Mouse (Mus musculus) intestine, postnatal 0 days (tissue): ENCODE results near the gene Lrrc61. TPM values are rescaled to one million over a fixed set of nuclear protein-coding genes. Genes with fewer than 3 reads are reported as not detected.
A peak's percentile ranks its signal among the peaks of the same experiment; 100 is the strongest.

ENCODE experiments used
- ATAC-seq: fragments of 200-750 bp; cut with Nextera tagmentation; 2 replicates; pipeline ENCODE4 v1.8.0; 2017; ENCODE audit warnings: mild to moderate bottlenecking, moderate TSS enrichment, moderate library complexity
- H3K27ac ChIP-seq: fragments of 300-500 bp; sonication (generic); 2 replicates; pipeline ENCODE4 v1.5.1; 2014; ENCODE audit warnings: mild to moderate bottlenecking, low read depth, low read length, moderate library complexity
- H3K27me3 ChIP-seq: fragments of 300-500 bp; sonication (generic); replicated peaks from 2 replicates; pipeline ENCODE4 v1.6.1; 2014; ENCODE audit warnings: low read length, mixed read lengths; ENCODE audit not compliant: control insufficient read depth, insufficient read depth
- H3K36me3 ChIP-seq: fragments of 300-500 bp; sonication (generic); 2 replicates; pipeline ENCODE4 v1.6.1; 2014; ENCODE audit warnings: mild to moderate bottlenecking, moderate library complexity; ENCODE audit not compliant: control insufficient read depth, insufficient read depth
- H3K4me1 ChIP-seq: fragments of 300-500 bp; sonication (generic); replicated peaks from 2 replicates; pipeline ENCODE4 v1.6.1; 2014; ENCODE audit warnings: antibody characterized with exemption, low read length, mixed read lengths; ENCODE audit not compliant: control insufficient read depth, insufficient read depth
- H3K4me2 ChIP-seq: fragments of 300-500 bp; sonication (generic); replicated peaks from 2 replicates; pipeline ENCODE4 v1.6.1; 2014; ENCODE audit warnings: low read depth, mild to moderate bottlenecking, moderate library complexity
- H3K4me3 ChIP-seq: fragments of 300-500 bp; sonication (generic); 2 replicates; pipeline ENCODE4 v1.5.1; 2014; ENCODE audit warnings: low read depth, low read length
- H3K9ac ChIP-seq: fragments of 300-500 bp; sonication (generic); 2 replicates; pipeline ENCODE4 v1.6.1; 2014; ENCODE audit warnings: mild to moderate bottlenecking, low read depth, low read length
- H3K9me3 ChIP-seq: fragments of 300-500 bp; sonication (generic); 2 replicates; pipeline ENCODE4 v1.6.1; 2016; ENCODE audit warnings: mixed run types; ENCODE audit not compliant: control insufficient read depth
- CTCF ChIP-seq: sonication (generic); IDR thresholded peaks from 2 replicates; pipeline ENCODE4 v1.5.1; 2016; ENCODE audit warnings: low read depth, mild to moderate bottlenecking, control low read depth, antibody characterized with exemption, moderate library complexity
- WGBS: fragments of 180-500 bp; shearing (Covaris S2); extraction: QIAGEN DNeasy Blood & Tissue Kit; methylation state at CpG from one replicate; pipeline ENCODE4 v1.1.7; 2014; 5-methylcytosine and 5-hydroxymethylcytosine counted together
- polyA plus RNA-seq: library from polyadenylated mRNA; unstranded; fragments of >200 nt; fragmentation: Nextera tagmentation; extraction: Ambion mirVana; gene quantifications from 2 replicates; pipeline ENCODE4 v1.2.1, GENCODE M21; 2015

The Lrrc61 gene
- polyA plus RNA-seq, 1 experiment from 2014 or later, result 7.6 TPM

DNA sequence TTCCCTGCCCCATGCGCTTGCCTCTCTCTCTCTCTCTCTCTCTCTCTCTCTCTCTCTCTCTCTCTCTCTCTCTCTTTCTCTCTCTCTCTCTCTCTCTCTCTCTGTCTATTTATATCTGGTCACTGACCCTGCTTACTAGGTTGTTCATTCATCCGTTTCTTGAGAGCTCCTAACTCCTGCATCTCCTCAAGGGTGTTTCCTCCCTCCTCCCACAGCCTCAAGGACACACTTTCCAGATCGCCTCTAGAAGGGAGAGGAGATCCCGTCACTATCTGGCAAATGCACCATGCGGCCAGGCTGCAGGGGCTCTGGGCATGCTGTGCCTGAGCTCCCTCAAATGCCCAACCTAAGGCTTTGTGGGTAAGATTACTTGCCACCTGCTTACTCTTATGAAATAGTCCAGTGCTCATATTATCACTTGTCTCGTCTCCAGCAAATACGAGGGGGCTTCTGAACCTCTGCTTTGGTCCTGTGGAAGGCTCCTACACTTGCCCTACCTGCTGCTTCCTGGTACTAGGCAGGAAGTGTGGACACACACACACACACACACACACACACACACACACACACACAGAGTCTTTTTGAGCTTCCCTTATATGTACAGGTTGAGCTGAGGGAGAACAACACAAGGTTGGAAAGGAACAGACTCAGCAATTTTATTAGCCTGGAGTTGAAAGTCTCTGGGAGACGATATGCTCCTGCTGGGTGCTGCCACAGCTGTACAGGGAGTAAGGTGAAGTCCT lies 14.6 kb downstream of the Lrrc61 start:
- TF ChIP-seq CTCF, result no peak
- Histone ChIP-seq H3K4me2 (no peak overlapping the region), H3K27ac (no peak overlapping the region; the same call in 1 of the 2 replicates), H3K36me3 (peaks cover 4% of the 10 kb centered on the region; the same call in 1 of the 2 replicates), H3K9me3 (no peaks in the 10 kb centered on the region), H3K27me3 (no peaks in the 10 kb centered on the region), H3K4me1 (0 out of 2 replicates have a peak, but pooled peaks cover 7% of the 10 kb centered on the region), H3K4me3 (no peak overlapping the region), H3K9ac (no peak overlapping the region)
- 54% methylated on average over 8 of the region's 8 CpGs for WGBS
- no peak for ATAC-seq

DNA sequence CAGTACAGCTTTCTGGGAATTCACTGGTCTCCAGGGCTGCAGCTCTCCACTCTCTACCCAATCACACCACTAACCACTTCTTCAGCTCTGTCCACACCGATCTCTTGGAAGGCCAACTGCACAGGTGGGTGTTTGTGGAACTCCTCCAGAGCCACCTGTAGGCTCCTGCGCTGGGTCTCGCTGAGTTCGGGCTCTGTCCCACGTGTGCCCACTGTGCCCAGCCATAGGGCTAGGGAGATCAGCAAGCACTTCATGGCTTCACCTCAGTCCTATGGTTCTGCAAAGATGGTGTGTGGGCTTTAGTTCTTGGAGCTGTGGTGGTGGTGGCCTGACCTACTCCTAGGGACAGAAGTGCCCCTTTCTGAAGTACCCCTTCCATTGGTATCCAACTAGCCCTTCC lies 17.4 kb downstream of the Lrrc61 start:
- 77% methylated on average over 5 of the region's 5 CpGs for WGBS

DNA sequence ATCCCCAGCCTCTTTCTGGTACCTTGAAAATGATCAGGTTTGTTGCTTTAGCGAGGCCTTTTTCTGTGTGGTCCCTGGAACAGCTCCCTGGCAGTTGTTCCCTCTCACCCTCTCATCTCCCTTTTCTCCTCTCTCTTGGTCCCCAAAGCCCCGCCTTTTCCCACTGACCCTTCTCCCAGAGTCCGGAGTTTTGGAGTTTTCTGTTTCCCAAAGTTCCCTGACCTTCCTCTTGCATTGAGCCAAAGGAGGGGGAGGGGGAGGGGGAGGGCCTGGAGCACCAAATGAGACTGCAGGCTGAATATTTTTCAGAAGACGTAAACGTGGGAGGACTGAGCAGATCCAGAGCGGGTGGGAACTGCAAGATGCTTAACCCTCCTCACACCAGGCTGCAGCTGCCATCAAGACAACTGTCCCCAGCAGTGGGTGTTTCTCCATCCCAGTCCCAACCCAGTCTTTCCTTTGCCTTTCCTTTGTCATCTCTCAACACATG lies 18.0 kb downstream of the Lrrc61 start, which contains the start of gene Rarres2:
Gene Rarres2, minus strand, starts transcription at position 218 of the 490 bp plus-strand sequence.
- 0 out of 2 replicates have a peak, but pooled peaks cover 7% of the 10 kb centered on the region for H3K4me1 ChIP-seq
- no peak for ATAC-seq
- peak within 1 kb of the TSS; percentile 18 for H3K4me3 ChIP-seq
- WGBS, result 36% methylated on average over 6 of the region's 6 CpGs
- H3K36me3 ChIP-seq, result no peaks in the 10 kb centered on the region; the same call in 1 of the 2 replicates
- H3K27me3 ChIP-seq, result no peaks in the 10 kb centered on the region
- H3K9ac ChIP-seq, result 0 out of 2 replicates have a peak within 1 kb of the TSS, but pooled peaks have one; percentile 26
- peak within 1 kb of the TSS; percentile 47 for H3K4me2 ChIP-seq
- H3K27ac ChIP-seq, result peak within 1 kb of the TSS; percentile 28
- no peak for TF ChIP-seq CTCF
- no peaks in the 10 kb centered on the region for H3K9me3 ChIP-seq

More for the DNA sequence above, 17.4 kb downstream of the Lrrc61 start:
- H3K4me3 ChIP-seq, result peak overlapping the region; percentile 18
- TF ChIP-seq CTCF, result no peak
- no peak for ATAC-seq
- no peaks in the 10 kb centered on the region for H3K9me3 ChIP-seq
- H3K27me3 ChIP-seq, result no peaks in the 10 kb centered on the region
- H3K4me2 ChIP-seq, result peak overlapping the region; percentile 47
- H3K36me3 ChIP-seq, result no peaks in the 10 kb centered on the region; the same call in 1 of the 2 replicates
- H3K9ac ChIP-seq, result 0 out of 2 replicates have a peak overlapping the region, but pooled peaks have one; percentile 26
- H3K4me1 ChIP-seq, result 0 out of 2 replicates have a peak, but pooled peaks cover 7% of the 10 kb centered on the region
- H3K27ac ChIP-seq, result peak overlapping the region; percentile 28; the same call in 1 of the 2 replicates

DNA sequence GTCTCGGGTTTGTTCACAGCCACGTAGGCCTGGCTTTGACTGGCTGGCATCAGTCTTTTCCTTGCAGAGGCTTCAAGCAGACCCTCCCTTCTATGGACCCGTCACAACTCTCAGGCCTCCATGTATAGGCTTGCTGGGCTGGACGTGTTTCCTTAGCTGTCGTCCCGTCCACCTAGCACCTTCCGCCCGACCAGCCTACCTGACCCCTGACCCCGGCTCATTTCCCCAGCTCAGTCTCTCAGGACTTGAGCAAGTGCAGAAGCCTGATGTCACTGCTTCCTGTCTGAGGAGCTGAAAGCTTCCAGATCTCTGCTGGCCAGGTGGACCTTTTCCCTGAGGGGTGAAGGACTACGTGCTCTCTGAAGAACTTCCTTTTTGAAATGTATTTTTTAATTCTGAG lies 18.7 kb downstream of the Lrrc61 start:
- peak overlapping the region; percentile 15; the same call in 1 of the 2 replicates for H3K27ac ChIP-seq
- no peak overlapping the region for H3K4me2 ChIP-seq
- WGBS, result 54% methylated on average over 10 of the region's 10 CpGs
- no peak overlapping the region for H3K4me3 ChIP-seq
- no peak for ATAC-seq
- H3K36me3 ChIP-seq, result no peaks in the 10 kb centered on the region; the same call in 1 of the 2 replicates
- no peaks in the 10 kb centered on the region for H3K27me3 ChIP-seq
- H3K4me1 ChIP-seq, result 0 out of 2 replicates have a peak, but pooled peaks cover 7% of the 10 kb centered on the region
- H3K9ac ChIP-seq, result no peak overlapping the region
- no peaks in the 10 kb centered on the region for H3K9me3 ChIP-seq
- no peak for TF ChIP-seq CTCF

DNA sequence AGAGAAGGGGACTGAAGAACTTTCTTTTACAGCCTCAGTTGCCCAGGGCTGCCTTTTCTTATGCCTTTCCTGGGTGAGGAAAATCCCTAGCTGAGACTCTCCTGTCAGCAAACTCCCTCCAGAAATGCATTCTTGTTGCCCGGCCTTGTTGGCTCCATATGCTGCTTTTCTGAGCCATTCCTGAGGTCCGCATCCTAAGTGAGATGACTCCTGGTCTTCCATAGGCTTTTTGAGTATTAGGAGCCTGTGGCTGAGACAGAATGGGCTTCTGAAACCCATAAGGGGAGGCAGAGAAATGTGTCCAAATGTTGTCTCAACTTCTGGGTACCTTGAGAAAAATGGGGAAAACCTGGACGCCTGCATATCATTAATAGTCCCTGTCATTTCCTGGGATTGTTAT lies 19.4 kb downstream of the Lrrc61 start:
- 69% methylated on average over 3 of the region's 3 CpGs for WGBS
- Histone ChIP-seq H3K27me3 (no peaks in the 10 kb centered on the region), H3K4me2 (no peak overlapping the region), H3K9me3 (no peaks in the 10 kb centered on the region), H3K9ac (no peak overlapping the region), H3K4me3 (no peak overlapping the region), H3K4me1 (0 out of 2 replicates have a peak, but pooled peaks cover 7% of the 10 kb centered on the region), H3K27ac (no peak overlapping the region), H3K36me3 (no peaks in the 10 kb centered on the region)
- no peak for TF ChIP-seq CTCF
- ATAC-seq, result no peak

DNA sequence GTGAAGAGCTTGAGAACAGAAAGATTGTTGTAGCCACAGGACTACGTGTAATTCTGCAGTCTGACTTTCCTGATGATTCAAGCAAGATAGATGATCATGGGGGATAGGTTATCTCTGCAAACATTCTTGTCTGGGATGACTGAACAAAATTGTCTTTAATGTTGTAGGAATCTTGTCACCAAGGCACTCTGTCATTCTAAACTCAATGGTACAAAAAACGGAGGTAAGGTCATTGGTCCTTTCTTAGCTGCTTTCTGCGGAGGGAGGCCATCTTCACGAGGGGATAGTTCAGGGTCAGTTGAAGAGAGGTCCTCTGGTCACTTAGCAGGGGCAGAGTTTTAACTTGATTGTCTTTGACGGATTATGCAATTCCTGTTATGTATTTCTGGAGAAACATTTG lies 24.1 kb downstream of the Lrrc61 start:
- TF ChIP-seq CTCF, result no peak
- H3K4me3 ChIP-seq, result no peak overlapping the region
- H3K36me3 ChIP-seq, result no peaks in the 10 kb centered on the region
- WGBS, result 43% methylated on average over 5 of the region's 5 CpGs
- H3K27me3 ChIP-seq, result no peaks in the 10 kb centered on the region
- no peaks in the 10 kb centered on the region for H3K4me1 ChIP-seq
- H3K9me3 ChIP-seq, result no peaks in the 10 kb centered on the region
- no peak overlapping the region for H3K4me2 ChIP-seq
- no peak for ATAC-seq
- no peak overlapping the region for H3K9ac ChIP-seq
- 0 out of 2 replicates have a peak overlapping the region, but pooled peaks have one; percentile 46 for H3K27ac ChIP-seq
